Mouse (Mus musculus) frontal cortex, adult (tissue): ENCODE measurements at regions not wholly inside any gene's neighbourhood (a gene's known extent, or its start where the extent isn't known, plus 50 kb on each side); places are given as distances from the start of the nearest gene placed in this dataset.

Experiments used
- ATAC-seq: cut with Nextera tagmentation; 2 replicates; pipeline ENCODE4 v1.9.2; 2017; ENCODE audit warnings: mild to moderate bottlenecking, moderate library complexity, mixed read lengths; ENCODE audit not compliant: low TSS enrichment

DNA sequence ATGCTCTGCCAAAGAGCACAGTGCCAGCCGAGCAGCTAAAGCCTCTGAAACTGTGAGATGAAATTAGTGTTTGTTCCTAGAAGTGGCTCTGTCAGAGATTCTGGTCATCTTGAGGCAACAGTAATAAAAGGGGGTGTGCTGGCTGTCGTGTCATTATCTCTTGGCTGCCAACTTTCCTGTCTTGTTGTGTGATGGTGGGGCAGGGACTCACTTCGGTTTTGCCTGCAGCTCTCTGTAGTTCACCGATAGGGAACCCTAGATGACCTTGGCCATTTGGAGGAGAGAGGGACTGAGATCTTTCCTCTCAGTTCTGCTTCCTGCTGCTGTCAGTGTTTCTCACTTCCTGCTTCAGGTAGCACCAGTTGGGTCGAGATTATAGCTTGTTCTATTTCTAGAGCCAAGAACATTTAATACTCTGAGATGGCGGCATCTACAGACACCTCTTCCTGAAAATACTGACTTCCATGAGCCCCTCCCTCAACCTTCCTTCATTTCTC, 159.8 kb upstream of the Kbtbd8 start:
- ATAC-seq = no peak

DNA sequence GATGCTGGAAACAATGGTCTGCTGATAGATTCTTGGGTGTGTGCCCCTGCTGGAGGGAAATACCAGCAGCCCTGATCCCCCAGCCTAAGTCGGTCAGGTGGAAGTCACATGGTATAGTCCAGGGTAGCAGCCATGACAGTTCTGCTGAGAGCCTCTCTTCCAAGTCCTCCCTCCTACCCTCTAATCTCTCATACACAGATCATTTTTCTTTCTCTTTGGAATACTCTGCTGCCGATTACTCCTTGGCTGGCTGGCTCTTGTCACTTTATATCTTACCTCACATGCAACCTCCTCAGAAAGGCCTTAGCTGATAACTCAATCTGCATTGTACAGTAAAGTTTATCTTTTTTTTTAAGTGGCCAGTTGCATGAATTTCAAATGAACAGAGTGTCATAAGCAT, 162.5 kb upstream of the Kbtbd8 start:
- no peak for ATAC-seq

DNA sequence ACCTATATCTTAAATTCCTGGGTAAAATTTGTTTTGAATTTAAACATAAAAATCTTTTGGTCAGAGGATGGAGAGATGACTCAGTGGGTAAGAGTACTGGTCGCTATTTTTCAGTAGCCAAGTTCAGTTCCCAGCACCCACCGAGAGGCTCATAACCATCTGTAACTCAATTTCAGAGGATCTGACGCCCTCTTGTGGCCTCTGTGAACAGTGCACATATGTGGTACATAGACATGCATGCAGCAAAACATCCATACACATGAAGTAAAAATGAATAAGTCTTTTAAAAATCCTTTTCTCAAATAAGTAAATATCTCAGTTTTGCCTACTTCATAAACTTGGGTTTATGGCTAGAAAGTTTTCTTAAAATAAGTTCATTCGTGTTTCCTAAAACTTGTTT, 163.4 kb upstream of the Kbtbd8 start:
- ATAC-seq = no peak

DNA sequence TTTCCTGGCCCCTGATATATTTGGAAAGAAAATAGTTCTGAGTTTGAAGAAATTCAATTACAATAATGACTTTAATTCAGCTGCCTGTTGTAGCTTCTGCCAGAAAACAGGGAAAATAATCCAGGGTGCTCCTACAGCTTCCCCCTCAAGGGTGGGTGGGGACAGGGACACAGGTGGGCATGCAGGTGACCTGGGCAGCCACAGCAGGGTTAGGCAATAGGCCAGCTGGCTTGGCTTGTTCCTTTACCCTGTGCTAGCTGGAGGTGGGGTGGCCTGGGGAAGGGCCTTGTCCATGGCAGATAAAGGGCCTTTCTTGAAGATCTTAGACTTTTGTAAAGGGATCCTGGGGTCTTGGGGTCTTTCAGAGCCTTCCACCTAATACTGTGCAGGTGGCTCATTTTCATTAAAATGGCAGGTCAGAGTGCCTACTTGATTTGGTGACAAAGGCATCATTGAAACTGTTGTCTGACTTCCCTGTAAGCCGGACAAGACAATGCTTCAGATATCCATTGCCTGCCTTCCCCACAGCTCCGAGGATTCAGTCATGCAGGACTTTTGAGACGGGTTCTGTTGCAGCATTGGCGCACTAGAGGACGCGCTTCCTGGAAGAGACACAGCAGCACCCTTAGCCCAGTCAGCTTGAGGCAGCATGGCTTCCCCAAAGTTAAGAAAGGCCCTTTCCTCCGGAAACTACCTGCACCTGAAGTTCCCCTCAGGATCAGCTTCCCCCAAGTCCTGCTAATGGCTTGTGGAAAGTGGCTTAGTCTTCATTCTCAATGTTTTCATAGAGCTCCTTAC, 164.9 kb upstream of the Kbtbd8 start:
- ATAC-seq = no peak

DNA sequence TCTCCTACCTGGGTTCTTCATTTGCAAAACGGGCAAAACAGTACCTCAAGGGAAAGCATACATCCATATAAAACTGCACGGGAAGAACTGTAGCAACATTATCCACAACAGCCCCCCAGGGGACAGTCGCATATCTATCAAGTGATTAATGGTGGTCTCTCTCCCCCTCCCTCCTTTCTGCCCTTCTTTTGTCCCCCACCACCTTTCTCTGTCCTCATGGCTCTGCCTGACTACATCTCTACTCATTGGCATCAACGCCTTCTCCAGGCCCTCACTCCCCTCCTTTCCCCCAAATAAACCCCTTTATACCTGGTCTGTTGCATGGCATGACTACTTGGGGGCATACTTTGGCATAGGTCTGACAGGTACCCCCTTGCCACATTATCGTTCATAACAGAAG, 166.1 kb upstream of the Kbtbd8 start:
- ATAC-seq = no peak

DNA sequence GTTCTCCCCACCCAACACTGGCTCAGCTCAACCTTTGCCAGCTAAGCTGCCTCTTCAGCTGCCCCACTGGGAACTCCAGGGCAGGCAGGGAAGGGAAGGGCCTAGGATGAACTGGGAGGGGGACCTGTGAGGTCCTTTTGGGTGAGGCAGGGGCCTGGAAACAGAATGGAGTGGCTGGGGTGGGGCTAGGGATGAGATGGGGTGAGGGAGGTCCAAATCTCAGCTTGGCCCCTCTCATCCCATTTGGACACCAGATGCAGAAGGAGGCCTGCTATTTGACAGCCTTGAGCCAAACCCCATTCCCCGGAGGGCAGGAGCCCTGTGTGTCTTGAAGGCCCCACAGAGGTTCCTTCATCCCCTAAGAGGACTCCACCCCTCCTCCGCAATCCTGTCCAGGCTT, 166.7 kb upstream of the Kbtbd8 start:
- no peak for ATAC-seq

DNA sequence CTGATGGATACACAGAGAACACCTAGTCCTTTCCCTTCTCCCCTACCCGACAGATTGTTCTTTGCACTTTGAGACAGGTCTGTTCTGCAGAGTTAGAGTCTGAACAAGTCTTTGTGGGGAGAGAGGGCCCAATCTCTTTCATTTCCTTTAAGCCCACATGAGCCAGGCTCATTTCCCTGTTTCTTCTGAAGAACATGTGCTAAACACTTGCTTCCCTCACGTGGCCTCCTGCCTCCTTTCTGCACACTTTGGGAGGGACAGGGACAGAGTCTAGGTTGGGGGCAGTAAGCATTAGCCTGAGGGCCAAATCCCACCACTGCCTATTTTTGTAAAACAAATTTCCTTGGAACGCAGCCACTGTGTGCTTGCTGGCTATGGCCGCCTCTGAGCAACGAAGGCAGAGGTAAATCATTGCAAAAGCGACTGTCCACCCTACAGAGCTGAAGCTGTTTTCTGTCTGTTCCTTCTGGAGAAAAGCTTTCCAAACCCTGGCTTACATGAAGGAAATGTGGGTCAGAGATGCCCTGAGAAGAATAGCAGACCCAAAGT, 170.6 kb upstream of the Kbtbd8 start:
- no peak for ATAC-seq

DNA sequence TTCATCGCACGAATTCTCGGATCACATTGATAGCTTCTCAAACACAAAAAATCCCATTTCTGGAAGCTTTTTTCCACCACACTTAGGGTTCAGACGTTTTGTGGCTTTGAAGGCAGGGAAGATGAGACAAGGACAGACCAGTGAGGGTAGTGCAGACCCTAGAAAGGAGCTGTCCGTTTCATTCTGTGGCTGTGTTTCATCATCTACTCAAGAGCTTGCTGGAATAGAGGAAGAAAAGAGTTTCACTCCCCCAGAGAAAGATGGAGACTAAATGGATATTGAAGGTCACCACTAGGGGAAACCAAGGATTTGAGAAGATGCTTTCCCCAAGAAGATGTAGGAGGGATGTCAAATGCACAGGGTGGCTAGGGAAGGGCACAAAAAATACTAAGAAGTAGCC, 171.3 kb upstream of the Kbtbd8 start:
- no peak for ATAC-seq

DNA sequence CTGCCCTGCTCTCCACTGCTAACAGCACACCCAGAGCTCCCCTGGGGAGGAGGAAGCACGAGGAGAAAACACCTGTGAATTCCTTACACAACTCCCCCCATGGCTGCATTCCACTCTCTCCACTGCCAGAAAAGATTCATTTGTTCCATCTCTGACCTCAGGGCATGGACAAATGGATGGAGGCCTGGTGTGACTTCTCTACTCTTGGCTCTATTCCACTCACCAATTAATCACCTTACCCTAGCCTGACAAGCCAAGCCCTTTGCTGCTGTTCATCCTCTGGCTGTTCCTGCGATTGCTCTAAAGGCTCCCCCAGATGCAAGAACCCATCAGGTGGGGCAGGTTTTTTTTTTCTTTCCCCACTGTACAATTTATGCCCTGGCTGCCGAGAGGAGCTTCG, 172.8 kb upstream of the Kbtbd8 start:
- no peak for ATAC-seq

DNA sequence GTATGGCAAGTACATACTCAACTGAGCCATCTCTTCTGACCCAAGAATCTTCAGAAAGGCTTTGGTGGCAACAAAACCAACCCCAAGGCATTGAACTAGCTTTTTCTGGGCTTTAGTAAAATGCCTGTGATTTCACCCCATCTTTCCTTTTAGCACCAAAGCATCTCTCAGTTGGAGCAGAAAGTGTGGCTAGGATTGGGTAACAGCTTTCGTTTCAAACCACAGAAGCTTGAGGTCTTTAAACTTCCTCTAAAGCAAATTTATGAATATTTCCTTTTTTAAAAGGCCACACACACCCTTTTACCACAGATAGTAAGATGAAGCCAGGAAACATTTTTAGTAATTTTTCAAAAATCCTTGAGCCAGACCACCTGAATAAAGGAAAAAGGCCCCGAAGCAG, 178.1 kb upstream of the Kbtbd8 start:
- ATAC-seq = no peak

DNA sequence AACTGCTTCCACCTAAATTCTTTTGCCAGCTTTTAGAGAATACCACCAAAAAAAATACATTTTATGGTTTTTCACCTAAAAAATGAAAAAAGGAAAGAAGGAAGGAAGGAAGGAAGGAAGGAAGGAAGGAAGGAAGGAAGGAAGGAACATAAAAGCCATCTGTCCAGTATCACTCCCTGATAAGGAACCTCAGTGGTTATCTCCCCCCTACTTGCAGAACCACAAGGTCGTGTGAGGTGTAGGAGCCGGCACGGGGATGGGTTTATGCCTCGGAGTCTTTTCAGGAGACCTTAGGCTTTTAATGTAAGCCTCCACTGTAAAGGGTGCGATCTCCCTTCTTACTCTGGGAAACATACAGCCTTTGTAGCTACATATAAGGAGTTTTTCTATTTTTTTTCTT, 180.8 kb upstream of the Kbtbd8 start:
- no peak for ATAC-seq

DNA sequence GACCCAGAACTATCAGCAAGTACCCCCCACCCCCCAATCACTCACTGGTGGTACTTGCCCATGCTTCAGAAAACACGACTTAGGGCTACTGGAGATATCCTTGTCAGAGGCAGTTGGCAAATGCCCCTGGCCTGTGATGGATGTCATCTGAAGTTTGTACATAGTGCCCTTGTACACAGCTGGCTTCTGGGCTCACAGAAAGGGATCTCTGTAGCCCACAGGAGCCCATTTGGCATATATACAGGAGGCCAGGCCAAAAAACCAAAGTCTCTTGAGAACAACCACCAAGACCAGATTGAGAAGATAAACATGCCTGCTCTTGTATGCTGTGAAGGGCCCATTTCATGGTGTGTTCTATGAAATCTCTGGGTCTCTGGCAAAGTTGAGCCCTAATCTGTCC, 181.3 kb upstream of the Kbtbd8 start:
- ATAC-seq = no peak

DNA sequence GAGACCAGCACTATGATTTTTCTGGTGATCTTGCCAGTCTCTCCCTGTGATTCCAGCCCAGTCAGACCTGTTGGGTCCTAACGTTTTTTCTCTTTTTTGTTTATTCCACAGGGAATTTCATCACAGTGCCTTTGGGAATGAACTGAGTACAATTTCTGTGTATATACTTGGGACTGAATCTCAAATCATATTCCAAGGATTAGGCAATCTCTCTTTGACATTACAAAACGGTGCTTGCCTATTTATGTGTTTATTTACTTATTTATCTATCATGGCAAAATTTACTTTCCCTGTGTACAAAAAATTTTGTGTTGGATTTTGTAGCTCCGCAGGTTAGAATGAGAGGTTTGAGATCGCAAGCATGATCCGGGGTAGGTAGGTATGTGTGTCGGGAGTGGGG, 189.2 kb upstream of the Kbtbd8 start:
- ATAC-seq = no peak

DNA sequence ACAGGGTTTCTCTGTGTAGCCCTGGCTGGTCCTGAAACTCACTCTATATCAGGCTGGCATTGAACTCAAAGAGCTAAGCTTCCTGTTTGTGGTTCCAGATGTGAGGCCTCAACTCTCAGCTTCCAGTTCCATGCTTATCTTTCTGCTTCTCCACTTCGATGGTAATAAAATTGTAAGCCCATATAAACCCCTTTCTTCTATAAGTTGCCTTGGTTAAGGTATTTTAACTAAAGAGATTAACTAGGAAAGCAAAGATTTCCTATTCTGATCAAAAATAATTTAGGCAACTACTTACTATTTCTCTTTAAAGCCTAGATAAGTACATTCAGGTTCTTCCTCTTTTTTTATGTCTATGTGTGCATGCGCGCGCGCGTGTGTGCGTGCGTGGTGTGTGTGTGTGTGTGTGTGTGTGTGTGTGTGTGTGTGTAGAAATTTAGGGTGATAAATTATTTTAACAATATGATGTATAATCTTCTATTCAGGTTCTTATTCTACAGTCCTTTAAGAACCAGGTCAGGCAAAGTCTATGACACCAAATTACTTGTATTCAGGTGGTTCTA, 190.3 kb upstream of the Kbtbd8 start:
- no peak for ATAC-seq

DNA sequence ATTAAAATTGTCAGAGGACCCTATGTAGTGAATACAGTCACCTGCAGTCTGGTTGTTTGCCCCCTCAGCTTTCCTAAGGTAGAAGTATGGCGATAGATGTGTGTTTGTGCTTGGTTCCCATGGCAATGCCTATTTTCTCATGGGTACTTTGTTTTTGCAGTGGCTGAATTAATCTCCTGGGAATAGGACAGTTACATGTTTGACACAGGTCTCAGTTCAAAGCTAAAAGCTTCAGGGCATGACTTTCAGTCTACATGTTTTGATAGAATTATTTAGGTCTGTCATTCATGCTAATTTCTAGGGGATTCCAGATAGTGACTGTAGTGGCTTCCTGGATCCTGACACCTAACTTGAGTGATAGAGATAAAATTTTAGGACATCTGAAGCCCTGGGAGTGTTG, 191.6 kb upstream of the Kbtbd8 start:
- ATAC-seq = no peak

DNA sequence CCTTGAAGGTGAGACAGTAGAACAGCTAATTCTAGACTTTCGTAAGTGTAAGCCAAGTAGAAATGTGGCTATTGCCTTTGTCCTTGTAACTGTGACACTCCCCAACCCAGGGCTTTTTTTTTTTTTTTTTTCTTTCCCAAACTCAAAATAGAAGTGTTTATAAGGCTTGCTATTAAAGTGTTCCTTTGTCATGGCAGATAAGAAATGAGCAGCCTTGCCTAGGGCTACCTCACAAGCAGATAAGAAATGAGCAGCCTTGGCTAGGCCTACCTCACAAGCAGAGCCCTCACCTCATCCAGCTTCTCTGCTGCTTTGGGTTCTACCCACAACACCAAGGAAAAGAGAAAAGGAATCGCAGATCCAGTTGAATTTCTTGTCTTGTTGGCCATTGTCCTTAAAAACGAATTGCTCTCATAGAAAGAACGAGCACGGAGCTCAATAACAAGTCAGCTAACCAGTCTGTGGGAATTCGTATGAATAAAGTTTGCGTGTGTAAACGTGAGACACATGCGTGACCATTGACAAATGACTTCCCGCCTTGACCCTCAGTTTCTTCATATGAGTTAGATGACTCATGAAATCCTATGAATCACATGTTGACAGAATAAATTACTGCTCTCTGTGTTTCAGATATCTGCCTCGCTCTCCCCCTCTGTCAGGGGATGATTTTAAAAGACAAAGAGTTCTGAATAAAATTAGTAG, 192.6 kb upstream of the Kbtbd8 start:
- ATAC-seq = no peak

DNA sequence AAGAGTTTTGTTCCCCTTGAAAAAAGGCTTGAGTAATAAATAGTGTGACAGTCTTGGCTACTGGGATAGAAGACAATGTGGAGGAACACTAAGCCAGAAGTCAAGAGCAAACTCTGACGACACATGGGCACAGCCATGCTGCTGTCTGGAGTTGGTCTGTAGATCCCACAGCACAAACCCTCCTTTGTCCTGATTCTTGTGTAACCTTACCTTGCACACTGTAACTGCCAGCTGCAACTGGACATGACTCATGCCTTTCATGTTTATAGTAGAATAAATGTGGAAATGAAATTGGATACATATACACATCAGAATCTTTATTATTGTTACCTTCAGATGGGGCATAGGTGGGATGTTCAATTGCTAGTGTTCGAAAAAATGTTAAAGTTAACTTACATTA, 195.3 kb upstream of the Kbtbd8 start:
- ATAC-seq = no peak

DNA sequence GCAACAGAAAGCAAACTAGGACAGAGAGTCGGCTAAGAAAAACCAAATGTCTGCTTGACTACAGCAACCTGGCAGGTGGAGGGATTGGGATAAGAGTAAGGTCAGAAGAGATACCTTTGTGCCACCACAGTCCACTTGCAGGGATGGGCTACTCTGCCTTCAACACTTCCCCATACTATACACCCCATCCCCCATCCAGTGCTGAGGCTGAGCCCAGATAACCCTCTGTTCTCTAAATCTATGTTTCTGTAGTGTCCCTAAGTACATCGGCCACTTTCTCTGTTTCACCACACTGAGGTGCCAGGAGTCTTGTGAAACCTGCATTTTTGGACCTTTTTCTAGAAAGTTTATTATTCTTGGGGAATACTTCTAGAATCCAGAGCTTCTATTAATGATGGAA, 196.3 kb upstream of the Kbtbd8 start:
- ATAC-seq = no peak

DNA sequence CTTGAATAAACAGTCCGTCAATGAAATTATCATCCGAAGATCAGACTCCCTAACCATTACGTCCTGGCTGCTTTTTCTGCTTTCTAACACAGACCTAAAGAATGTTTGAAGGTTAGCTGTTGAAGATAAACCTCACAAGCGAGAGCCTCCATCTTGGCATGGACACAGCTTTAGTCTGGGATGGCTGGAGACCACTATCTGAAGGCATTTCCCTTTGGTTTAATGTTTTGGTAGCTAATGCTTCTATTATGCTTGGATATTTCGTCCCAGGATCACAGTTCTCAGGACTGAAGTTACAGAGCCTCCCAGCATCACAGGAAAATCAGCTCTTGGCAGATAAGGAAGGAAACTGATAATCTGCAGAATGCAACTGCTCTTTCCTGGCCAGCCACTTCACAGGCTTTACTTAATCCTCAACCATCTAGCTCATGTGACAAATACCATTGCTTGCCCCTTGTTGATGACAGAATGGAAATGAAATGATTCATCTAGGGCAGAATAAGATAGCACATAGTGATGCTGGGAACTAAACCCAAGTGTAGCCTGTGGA, 197.8 kb upstream of the Kbtbd8 start:
- ATAC-seq = no peak

DNA sequence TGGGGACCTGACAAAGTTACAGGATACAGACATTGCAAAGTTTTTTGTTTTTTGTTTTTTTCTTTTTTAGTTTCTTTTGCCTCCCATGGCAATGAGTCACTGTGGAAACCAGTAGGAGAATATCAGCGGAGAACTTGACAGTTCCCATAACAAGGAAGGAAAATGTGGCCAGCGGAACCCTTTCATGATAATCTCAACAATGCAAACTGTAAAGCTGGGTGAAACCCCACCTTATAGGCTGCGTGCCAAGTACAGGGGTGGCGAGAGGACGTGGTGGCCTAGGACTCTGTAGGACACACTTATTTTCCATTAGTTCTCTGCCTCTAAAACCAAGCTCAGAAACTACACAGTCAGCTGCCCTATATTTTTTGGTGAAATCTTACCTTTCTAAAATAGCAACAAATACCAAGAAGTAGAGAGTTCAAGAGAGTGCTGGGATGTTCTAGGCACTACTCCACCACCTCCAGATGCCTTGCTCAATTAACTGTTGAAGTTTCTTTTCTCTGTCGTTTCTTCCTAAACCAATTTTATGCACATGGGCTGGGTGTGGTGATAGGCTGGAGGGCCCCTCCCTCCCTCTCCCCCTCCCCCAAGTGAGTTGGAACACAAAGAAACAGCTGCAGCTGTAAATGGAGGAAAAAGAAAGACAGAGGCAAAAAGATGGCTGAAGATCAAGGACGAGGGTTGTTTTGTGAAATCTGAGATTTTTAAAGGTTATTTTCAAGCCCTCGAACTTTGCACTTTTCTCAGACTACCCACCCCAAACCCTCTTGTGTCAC, 201.0 kb upstream of the Kbtbd8 start:
- no peak for ATAC-seq

DNA sequence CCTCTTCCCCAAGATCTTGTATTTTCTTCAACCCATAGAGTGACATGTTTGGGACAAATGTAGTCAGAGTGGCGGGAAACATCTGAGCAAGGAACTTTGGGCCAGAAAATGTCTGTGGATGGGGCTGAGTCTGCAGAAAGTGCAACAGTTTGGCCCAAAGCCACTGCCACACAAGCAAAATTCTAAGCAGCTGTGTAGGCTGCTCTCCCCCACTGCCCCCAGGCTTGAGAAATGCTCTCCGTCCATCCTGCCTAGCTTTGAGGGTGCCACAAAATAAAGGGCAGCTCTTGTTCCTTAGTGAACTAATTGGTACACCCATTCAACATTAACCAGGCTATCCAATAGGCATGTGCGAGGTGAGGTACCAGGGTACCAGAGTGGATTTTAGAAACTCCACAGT, 205.2 kb upstream of the Kbtbd8 start:
- ATAC-seq = no peak

DNA sequence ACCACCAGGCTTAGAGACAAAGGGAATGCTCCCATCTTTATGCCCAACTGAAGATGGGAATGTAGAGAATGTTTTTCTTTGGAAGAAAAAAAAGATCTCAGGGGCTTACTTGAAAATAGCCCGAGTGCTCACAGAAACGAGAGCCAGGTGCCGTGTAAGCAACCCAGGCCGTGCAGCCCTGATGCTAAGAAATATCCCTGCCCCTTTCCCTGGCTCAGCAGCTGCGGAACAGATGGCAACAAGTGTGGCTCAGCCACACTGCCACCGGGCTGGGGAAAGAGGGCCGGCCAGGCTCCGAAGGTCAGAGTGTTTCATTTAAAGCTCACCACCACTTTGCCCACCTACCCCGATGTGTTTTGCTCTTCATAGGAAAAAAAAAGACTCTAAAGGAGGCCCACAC, 205.7 kb upstream of the Kbtbd8 start:
- no peak for ATAC-seq
